Mouse (Mus musculus) G1E (cell line): ENCODE results near the gene Irgm1.

Experiments
- CTCF ChIP-seq: IDR thresholded peaks from 2 replicates; pipeline ENCODE4 v1.5.1; 2012; ENCODE audit warnings: low read depth, low read length, inconsistent platforms, mixed read lengths
- GATA1 ChIP-seq: IDR thresholded peaks from 2 replicates; pipeline ENCODE4 v1.6.1; 2012; ENCODE audit warnings: borderline replicate concordance, low read length, inconsistent platforms, mixed read lengths
- GATA2 ChIP-seq: IDR thresholded peaks from 2 replicates; pipeline ENCODE4 v1.6.1; 2012; ENCODE audit warnings: low read depth, low read length, inconsistent platforms, borderline replicate concordance
- TAL1 ChIP-seq: conservative IDR thresholded peaks from 2 replicates; pipeline ENCODE4 v1.6.1; 2012; ENCODE audit warnings: low read depth, low read length, inconsistent platforms, mixed read lengths

DNA sequence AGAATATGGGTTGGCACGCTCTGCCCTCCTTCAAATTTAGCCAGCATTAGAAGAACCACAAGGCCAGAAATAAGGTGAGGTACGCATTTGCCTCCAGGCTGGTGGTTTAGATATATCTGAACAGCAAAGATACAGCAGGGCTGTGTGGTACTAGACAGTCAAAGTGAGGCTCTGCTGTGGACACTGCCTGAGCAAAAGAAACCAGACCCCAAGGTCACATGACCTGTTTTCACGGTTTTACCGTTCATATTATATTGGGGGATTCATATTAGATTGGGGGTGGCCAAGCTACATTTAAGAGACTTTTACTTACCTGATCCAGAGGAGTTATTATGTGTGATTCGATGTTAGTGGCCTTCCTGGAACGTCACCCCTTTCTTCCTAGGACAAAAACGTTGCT, 702 bp downstream of the Irgm1 start:
- TF ChIP-seq GATA1 (no peak), CTCF (no peak), GATA2 (no peak), TAL1 (no peak)
